Mouse (Mus musculus): ENCODE results near the gene Hoxd1. TPM values are rescaled to one million over a fixed set of nuclear protein-coding genes. Genes with fewer than 3 reads are reported as not detected.

The Hoxd1 gene
- polyA plus RNA-seq, 2 experiments, result 0.48 to 0.59 TPM

DNA sequence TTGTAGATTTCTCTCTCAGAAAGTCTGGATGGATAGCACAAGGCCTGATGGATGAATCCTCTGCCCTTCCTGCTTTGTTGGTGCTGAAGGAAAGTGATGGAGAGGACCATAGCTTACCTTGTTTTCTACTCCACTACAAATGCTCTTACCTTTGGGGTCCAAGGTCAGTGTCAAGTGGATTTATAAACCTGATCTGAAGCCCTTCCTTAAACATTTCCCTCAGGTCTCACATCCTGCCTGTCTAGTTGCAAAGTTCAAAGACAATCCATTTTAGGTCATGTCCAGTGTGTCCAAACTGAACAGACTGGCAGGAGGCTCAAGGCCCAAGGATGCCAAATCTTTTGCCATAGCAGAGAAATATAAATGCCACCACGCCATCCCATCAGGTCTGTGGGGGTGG, 10.9 kb upstream of the Hoxd1 start:
- no peak for TF ChIP-seq POLR2A (IDR thresholded peaks at IDR 0.05; ENCODE audit: borderline replicate concordance, extremely low read depth, insufficient read depth, insufficient read length)
- DNase-seq (ENCODE audit: low spot score) (no peak), ATAC-seq (ENCODE audit: low FRiP score, low read depth) (no peak)
- WGBS, result 78% methylated on average over 1 of the region's 1 CpGs
- H3K27me3 ChIP-seq (ENCODE audit: control insufficient read depth, insufficient read depth, low read length), result peaks cover 81% of the 10 kb centered on the region
- H3K4me2 ChIP-seq (replicated peaks; ENCODE audit: low read depth, low read length, severe bottlenecking), result no peak overlapping the region
- peaks cover 15% of the 10 kb centered on the region for H3K4me1 ChIP-seq (ENCODE audit: control insufficient read depth, insufficient read depth, low read length)
- no peak overlapping the region for H3K4me3 ChIP-seq (replicated peaks; ENCODE audit: low read length)
- H3K9me3 ChIP-seq (ENCODE audit: control insufficient read depth, low read length), result no peaks in the 10 kb centered on the region
- H3K27ac ChIP-seq (replicated peaks; ENCODE audit: low read depth, low read length), result no peak overlapping the region
- H3K9ac ChIP-seq (ENCODE audit: low read depth, low read length, severe bottlenecking), result no peak overlapping the region
- H3K36me3 ChIP-seq (ENCODE audit: control insufficient read depth, insufficient read depth, low read length), result no peaks in the 10 kb centered on the region

DNA sequence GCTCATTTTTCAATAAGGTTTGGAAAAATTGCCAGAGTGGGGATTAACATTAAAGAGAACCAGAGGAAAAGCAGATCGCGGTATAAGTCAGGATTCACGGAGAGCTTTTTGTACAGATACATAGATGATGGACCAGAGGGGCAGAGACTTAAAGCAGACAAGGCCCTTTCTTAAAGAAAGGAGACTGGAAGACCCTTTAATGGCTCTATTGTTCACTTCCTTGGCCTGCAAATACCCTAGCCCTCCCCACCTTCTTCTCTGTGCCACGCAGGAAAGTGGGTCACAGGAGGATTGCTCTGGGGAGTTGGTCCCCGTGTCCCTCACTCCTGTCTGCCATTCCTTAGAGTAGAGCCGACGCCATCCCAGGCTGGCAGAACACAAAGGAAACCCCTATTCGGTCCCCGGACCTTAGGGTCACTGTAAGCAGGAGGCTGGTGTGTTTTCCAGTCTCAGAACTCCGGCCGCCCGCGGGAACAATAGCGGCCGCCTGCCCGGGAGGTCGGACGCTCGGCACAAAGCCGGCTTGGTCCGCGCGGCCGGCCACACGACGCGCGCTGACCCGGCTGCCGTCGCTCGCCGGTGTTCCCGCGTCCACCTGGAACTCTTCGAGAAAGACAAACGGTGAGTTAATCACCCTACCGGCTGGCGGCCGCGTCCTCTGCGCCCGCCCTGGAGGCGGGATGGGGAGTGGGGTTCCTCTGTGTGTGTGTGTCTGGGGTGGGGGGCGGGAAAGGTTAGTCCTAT, 10.2 kb upstream of the Hoxd1 start:
- no peaks in the 10 kb centered on the region for H3K9me3 ChIP-seq (ENCODE audit: control insufficient read depth, low read length)
- TF ChIP-seq POLR2A (IDR thresholded peaks at IDR 0.05; ENCODE audit: borderline replicate concordance, extremely low read depth, insufficient read depth, insufficient read length), result no peak
- DNase-seq (ENCODE audit: low spot score), result no peak
- peaks cover 15% of the 10 kb centered on the region for H3K4me1 ChIP-seq (ENCODE audit: control insufficient read depth, insufficient read depth, low read length)
- WGBS, result 4% methylated on average over 44 of the region's 45 CpGs
- H3K36me3 ChIP-seq (ENCODE audit: control insufficient read depth, insufficient read depth, low read length), result no peaks in the 10 kb centered on the region
- H3K27ac ChIP-seq (replicated peaks; ENCODE audit: low read depth, low read length), result no peak overlapping the region
- ATAC-seq (ENCODE audit: low FRiP score, low read depth), result no peak
- peak overlapping the region; percentile 61 for H3K4me2 ChIP-seq (replicated peaks; ENCODE audit: low read depth, low read length, severe bottlenecking)
- H3K27me3 ChIP-seq (ENCODE audit: control insufficient read depth, insufficient read depth, low read length), result peaks cover 74% of the 10 kb centered on the region
- no peak overlapping the region; the same call in 1 of the 2 replicates for H3K9ac ChIP-seq (ENCODE audit: low read depth, low read length, severe bottlenecking)
- peak overlapping the region; percentile 31 for H3K4me3 ChIP-seq (replicated peaks; ENCODE audit: low read length)

DNA sequence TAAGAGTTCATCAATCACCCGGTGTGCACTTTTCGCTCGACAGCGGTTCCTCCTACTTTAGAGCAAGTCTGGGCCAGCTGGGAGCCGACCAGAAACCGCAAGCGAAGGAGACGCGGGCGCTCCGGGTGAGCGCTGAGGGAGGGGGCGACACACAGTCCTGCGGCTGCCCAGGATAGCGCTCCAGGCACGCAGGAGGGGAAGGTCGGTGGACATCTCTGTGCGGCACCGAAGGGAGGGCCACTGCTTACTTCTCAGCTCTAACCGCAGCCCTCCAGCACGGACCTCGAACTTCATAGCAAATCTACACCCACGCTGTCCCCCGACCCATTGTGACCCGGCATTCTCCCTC, 9.6 kb upstream of the Hoxd1 start:
- peak overlapping the region; percentile 61 for H3K4me2 ChIP-seq (replicated peaks; ENCODE audit: low read depth, low read length, severe bottlenecking)
- WGBS, result 4% methylated on average over 18 of the region's 25 CpGs
- peaks cover 74% of the 10 kb centered on the region for H3K27me3 ChIP-seq (ENCODE audit: control insufficient read depth, insufficient read depth, low read length)
- peak overlapping the region; percentile 31 for H3K4me3 ChIP-seq (replicated peaks; ENCODE audit: low read length)
- TF ChIP-seq POLR2A (IDR thresholded peaks at IDR 0.05; ENCODE audit: borderline replicate concordance, extremely low read depth, insufficient read depth, insufficient read length), result no peak
- H3K36me3 ChIP-seq (ENCODE audit: control insufficient read depth, insufficient read depth, low read length), result no peaks in the 10 kb centered on the region
- no peak overlapping the region for H3K9ac ChIP-seq (ENCODE audit: low read depth, low read length, severe bottlenecking)
- no peaks in the 10 kb centered on the region for H3K9me3 ChIP-seq (ENCODE audit: control insufficient read depth, low read length)
- DNase-seq (ENCODE audit: low spot score), result no peak
- ATAC-seq (ENCODE audit: low FRiP score, low read depth), result no peak
- H3K4me1 ChIP-seq (ENCODE audit: control insufficient read depth, insufficient read depth, low read length), result peaks cover 15% of the 10 kb centered on the region
- no peak overlapping the region for H3K27ac ChIP-seq (replicated peaks; ENCODE audit: low read depth, low read length)

DNA sequence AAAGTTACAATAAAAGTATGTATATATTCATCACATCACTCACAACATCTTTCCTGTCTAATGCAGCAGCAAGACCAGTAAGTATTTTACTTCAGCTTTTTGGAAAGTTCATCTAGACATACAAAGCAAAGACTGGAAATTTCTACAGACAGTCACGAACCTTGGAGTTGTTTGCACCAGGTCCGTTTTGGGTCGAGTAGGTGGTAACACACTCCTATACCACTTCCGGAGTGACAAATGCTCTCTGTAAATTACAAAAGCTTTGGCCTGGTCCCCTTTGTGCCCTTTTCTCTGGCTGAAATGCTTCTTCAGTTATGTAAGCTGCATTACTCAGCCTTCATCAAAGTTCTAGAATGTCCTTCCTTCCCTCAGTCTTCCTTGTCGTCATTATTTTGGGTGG, 9.1 kb upstream of the Hoxd1 start:
- no peak for TF ChIP-seq POLR2A (IDR thresholded peaks at IDR 0.05; ENCODE audit: borderline replicate concordance, extremely low read depth, insufficient read depth, insufficient read length)
- Histone ChIP-seq H3K4me1 (ENCODE audit: control insufficient read depth, insufficient read depth, low read length) (peaks cover 15% of the 10 kb centered on the region), H3K36me3 (ENCODE audit: control insufficient read depth, insufficient read depth, low read length) (no peaks in the 10 kb centered on the region), H3K4me3 (replicated peaks; ENCODE audit: low read length) (no peak overlapping the region), H3K4me2 (replicated peaks; ENCODE audit: low read depth, low read length, severe bottlenecking) (no peak overlapping the region), H3K9me3 (ENCODE audit: control insufficient read depth, low read length) (no peaks in the 10 kb centered on the region), H3K27ac (replicated peaks; ENCODE audit: low read depth, low read length) (no peak overlapping the region), H3K9ac (ENCODE audit: low read depth, low read length, severe bottlenecking) (no peak overlapping the region), H3K27me3 (ENCODE audit: control insufficient read depth, insufficient read depth, low read length) (peaks cover 70% of the 10 kb centered on the region)
- ATAC-seq (ENCODE audit: low FRiP score, low read depth), result no peak
- no peak for DNase-seq (ENCODE audit: low spot score)
- WGBS, result 37% methylated on average over 5 of the region's 5 CpGs

DNA sequence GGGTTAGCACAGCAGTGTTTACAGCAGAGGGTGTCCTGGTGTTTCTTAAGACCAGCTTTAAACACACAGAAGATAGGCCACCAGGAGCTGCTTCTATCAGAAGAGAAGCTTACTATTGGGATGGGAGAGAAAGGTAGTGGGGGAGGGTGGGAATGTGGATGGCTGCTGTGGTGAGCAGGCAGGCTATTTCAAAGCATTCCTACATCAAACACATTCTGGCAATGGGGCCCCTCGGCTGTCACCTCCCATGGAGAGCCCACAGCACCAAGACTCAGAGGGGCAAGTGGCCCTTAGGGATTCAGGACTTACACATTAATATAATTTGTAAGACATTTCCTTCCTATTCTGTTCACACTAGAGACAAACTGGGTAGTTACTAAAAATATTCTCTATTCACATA, 2.6 kb upstream of the Hoxd1 start:
- H3K9me3 ChIP-seq (ENCODE audit: control insufficient read depth, low read length), result no peaks in the 10 kb centered on the region
- H3K27ac ChIP-seq (replicated peaks; ENCODE audit: low read depth, low read length), result no peak overlapping the region
- no peak for TF ChIP-seq POLR2A (IDR thresholded peaks at IDR 0.05; ENCODE audit: borderline replicate concordance, extremely low read depth, insufficient read depth, insufficient read length)
- peaks cover 65% of the 10 kb centered on the region for H3K27me3 ChIP-seq (ENCODE audit: control insufficient read depth, insufficient read depth, low read length)
- peaks cover 12% of the 10 kb centered on the region for H3K4me1 ChIP-seq (ENCODE audit: control insufficient read depth, insufficient read depth, low read length)
- H3K4me2 ChIP-seq (replicated peaks; ENCODE audit: low read depth, low read length, severe bottlenecking), result no peak overlapping the region
- no peak overlapping the region for H3K4me3 ChIP-seq (replicated peaks; ENCODE audit: low read length)
- 0% methylated on average over 1 of the region's 1 CpGs for WGBS
- ATAC-seq (ENCODE audit: low FRiP score, low read depth) (no peak), DNase-seq (ENCODE audit: low spot score) (no peak)
- H3K36me3 ChIP-seq (ENCODE audit: control insufficient read depth, insufficient read depth, low read length), result no peaks in the 10 kb centered on the region
- H3K9ac ChIP-seq (ENCODE audit: low read depth, low read length, severe bottlenecking), result no peak overlapping the region

Data from limb, embryonic 14.5 days (tissue).